In genomic region chr6:87475223-87475622, GRCm38 (mm10) we compare ENCODE assay signal across 34 mouse cellular contexts. TPM values are rescaled to one million over a fixed set of nuclear protein-coding genes. Genes with fewer than 3 reads are reported as not detected.
"Had no signal": no experiment of that assay in that cellular context is flagged by ENCODE, and none has a peak within 500 bp of the region (broad histone marks: within the 10 kb centered on the region; RNA-seq: fewer than 3 reads in every experiment).

No protein-coding gene starts in this region.

- ATAC-seq: hindbrain, embryonic 16.5 days; inflammation-experienced regulatory T-cells, adult 6 months; intestine, embryonic 15.5 days; intestine, postnatal 0 days; liver, embryonic 12.5 days had no signal

- H3K4me2 ChIP-seq: heart, embryonic 12.5 days; hindbrain, embryonic 12.5 days; hindbrain, embryonic 14.5 days; intestine, embryonic 15.5 days; kidney, embryonic 15.5 days; limb, embryonic 13.5 days; limb, embryonic 15.5 days; liver, embryonic 12.5 days had no signal

- H3K27ac ChIP-seq: gastrocnemius, adult 2 months; heart, embryonic 10.5 days; hindbrain, embryonic 10.5 days; hindbrain, embryonic 12.5 days; hindbrain, embryonic 14.5 days; intestine, embryonic 15.5 days; kidney, embryonic 15.5 days; kidney, postnatal 0 days; layer of hippocampus, adult 2 months; left cerebral cortex, adult 2 months; limb, embryonic 13.5 days; limb, embryonic 15.5 days; liver, embryonic 12.5 days; liver, embryonic 14.5 days had no signal

- H3K9ac ChIP-seq: heart, embryonic 12.5 days; hindbrain, embryonic 12.5 days; hindbrain, embryonic 14.5 days; intestine, embryonic 15.5 days; kidney, embryonic 15.5 days; limb, embryonic 13.5 days; limb, embryonic 15.5 days; liver, embryonic 12.5 days; liver, embryonic 14.5 days had no signal

- H3K4me3 ChIP-seq: gastrocnemius, adult 2 months; heart, embryonic 10.5 days; heart, embryonic 12.5 days; hindbrain, embryonic 10.5 days; hindbrain, embryonic 12.5 days; intestine, embryonic 15.5 days; kidney, embryonic 15.5 days; layer of hippocampus, adult 2 months; left cerebral cortex, adult 2 months; limb, embryonic 13.5 days; limb, embryonic 15.5 days; liver, embryonic 12.5 days had no signal

- H3K36me3 ChIP-seq: heart, embryonic 10.5 days; heart, embryonic 12.5 days; hindbrain, embryonic 10.5 days; hindbrain, embryonic 12.5 days; intestine, embryonic 15.5 days; kidney, embryonic 15.5 days; limb, embryonic 13.5 days; limb, embryonic 15.5 days had no signal

- H3K9me3 ChIP-seq: heart, embryonic 10.5 days; heart, embryonic 12.5 days; hindbrain, embryonic 10.5 days; hindbrain, embryonic 12.5 days; intestine, embryonic 15.5 days; kidney, embryonic 15.5 days; limb, embryonic 13.5 days; limb, embryonic 15.5 days; liver, embryonic 12.5 days had no signal

- DNase-seq: gastrocnemius, adult 2 months; gastrocnemius, postnatal 10 days; gastrocnemius, postnatal 25 days; heart, adult 18-20 months; heart, postnatal 10 days; heart, postnatal 4 days; kidney, adult 18-20 months; kidney, adult 9 months; kidney, postnatal 14 days; kidney, postnatal 36 days; left cerebral cortex, postnatal 4 days had no signal

- H3K27me3 ChIP-seq: heart, embryonic 12.5 days; hindbrain, embryonic 12.5 days; kidney, embryonic 15.5 days; limb, embryonic 13.5 days; limb, embryonic 15.5 days; liver, embryonic 12.5 days had no signal

- H3K4me1 ChIP-seq: intestine, embryonic 15.5 days; limb, embryonic 13.5 days; liver, embryonic 12.5 days had no signal

RNA-seq across cellular contexts. Expression of gene Bmp10, which starts 46.4 kb away (rescaled TPM):
- total RNA-seq: gastrocnemius, adult 2 months; gastrocnemius, postnatal 10 days; gastrocnemius, postnatal 25 days; gastrocnemius, postnatal 4 days; granulocyte monocyte progenitor cell, adult 5-6 weeks; layer of hippocampus, adult 2 months; left cerebral cortex, adult 2 months; left cerebral cortex, postnatal 10 days; left cerebral cortex, postnatal 25 days had no signal
- polyA plus RNA-seq: hindbrain, embryonic 10.5 days; hindbrain, embryonic 12.5 days; hindbrain, embryonic 14.5 days; hindbrain, embryonic 16.5 days; inflammation-experienced regulatory T-cells, adult 6 months; intestine, embryonic 15.5 days; intestine, postnatal 0 days; kidney, embryonic 15.5 days; kidney, postnatal 0 days; large intestine, adult 2 months; limb, embryonic 11.5 days; limb, embryonic 13.5 days; limb, embryonic 15.5 days had no signal
